Mouse (Mus musculus) G1E (cell line): ENCODE data around the gene Cep41.

ENCODE experiments used
- CTCF ChIP-seq: IDR thresholded peaks from 2 replicates; pipeline ENCODE4 v1.5.1; 2012; ENCODE audit warnings: low read depth, low read length, inconsistent platforms, mixed read lengths
- GATA1 ChIP-seq: IDR thresholded peaks from 2 replicates; pipeline ENCODE4 v1.6.1; 2012; ENCODE audit warnings: borderline replicate concordance, low read length, inconsistent platforms, mixed read lengths
- TAL1 ChIP-seq: conservative IDR thresholded peaks from 2 replicates; pipeline ENCODE4 v1.6.1; 2012; ENCODE audit warnings: low read depth, low read length, inconsistent platforms, mixed read lengths

GRCm38 (mm10) chr6:30657279-30657678, 36.3 kb downstream of the Cep41 start:
- TF ChIP-seq CTCF (no peak), GATA1 (no peak), TAL1 (no peak)
